Mouse (Mus musculus) c-Kit-negative CD71-positive TER-119-positive erythroid progenitor cells, embryonic 14.5 days (primary cell): ENCODE data around the gene Tubb3.
"Not testable (repeated sequence)": the region's sequence is repeated elsewhere in the genome, so short reads cannot be mapped to it uniquely, and the experiment has no call there.

Experiments used
- DNase-seq: peaks from one replicate; pipeline ENCODE4 v3.0.0-alpha.2; 2013; ENCODE audit warnings: low read depth, low spot score

The Tubb3 gene

DNA sequence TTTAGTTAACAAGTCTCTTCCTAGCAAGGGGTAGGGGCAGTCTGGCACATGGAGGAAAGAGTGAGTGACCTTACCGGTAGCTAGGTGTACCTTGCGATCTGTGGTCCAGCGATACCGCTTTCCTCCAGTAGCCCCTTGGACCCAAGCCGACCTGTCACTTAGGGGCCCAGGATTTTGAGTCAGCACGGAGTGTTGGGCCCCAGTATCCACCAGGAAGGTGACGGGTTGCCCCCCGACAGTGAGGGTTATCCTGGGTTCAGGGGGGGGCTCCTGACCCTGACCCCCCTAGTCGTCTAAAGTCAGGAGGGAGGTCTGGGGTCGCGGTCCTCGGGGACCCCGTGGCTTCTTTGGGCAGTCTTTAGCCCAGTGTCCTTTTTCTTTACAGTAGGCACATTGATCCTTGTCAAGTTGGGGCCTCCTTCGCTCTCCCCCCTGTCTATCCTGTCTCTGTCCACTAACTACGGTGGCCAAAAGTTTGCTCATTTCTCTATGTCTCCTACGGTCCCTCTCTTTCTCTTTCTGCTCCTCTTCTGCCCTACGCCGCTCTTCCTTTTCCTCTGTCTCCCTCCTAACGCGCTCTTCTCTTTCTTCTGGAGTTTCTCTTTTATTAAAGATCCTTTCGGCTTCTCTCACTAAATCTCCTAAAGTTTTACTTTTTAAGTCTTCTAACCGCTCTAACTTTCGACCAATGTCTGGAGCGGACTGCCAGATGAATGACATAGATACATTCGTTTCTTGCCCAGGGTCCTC is 20.6 kb downstream of the Tubb3 start:
- DNase-seq: no peak

DNA sequence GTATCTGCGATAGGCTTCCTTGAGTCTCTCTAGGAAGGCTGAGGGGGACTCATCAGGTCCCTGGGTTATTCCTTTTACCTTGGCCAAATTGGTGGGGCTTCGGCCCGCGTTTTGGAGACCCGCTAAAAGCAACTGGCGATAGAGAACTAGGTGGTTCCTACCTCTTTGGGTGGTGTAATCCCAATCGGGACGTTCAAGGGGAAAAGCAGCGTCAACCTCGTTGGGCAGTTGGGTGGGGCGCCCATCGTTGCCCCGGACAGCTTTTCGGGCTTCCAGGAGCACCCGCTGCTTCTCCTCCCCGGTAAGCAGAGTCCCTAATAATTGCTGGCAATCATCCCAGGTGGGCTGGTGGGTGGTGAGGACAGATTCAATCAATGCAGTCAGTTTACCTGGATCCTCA is 21.2 kb downstream of the Tubb3 start:
- no peak for DNase-seq

DNA sequence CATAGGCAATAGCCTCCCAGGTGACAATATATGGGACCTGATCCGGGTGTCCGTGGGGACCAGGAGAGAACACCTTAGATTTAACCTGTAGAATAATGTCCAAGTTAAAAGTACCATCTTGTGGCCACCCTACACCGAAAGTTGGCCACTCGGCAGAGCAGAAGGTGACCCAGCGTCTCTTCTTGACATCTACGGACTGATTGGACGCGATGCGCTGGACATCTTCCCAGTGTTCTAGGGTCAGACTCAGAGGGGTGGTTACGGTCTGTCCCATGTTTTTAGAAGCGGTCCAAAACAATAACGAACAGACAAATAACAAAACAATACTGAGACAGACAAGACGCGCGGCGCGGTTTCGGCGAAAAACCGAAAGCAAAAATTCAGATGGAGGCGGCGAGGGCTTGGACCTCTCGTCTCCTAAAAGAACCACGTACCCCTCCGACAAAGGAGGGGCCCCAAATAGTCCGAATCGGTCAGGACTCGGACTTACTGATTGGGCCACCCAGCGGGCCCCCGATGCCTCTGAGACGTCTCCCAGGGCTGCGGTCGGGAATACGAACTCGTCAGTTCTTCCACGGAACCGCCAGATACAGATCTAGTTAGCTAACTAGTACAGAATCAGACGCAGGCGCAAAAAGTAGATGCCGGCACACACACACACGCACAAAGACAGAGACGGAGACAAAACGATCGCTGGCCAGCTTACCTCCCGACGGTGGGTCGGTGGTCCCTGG is 22.2 kb downstream of the Tubb3 start:
- DNase-seq: not testable (repeated sequence)

DNA sequence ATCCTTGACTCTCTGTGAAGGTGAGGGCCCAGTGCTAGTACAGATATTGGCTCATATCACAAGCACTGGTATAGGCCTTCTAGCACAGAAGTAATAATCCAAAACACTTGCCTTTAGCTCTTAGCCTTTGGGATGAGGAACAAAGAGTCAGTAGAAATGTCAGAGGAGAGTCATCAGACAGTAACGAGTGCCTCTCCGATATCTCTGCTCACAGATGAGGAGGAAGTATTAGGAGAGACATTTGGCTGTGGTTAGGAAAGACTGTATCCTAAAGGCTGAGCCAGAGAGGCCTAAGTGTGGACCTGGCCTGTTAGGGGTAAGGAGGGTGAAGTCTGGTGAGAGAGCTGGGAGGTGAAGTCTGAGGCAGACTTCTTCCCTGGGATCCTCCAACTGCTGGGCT is 30.6 kb downstream of the Tubb3 start:
- no peak for DNase-seq

DNA sequence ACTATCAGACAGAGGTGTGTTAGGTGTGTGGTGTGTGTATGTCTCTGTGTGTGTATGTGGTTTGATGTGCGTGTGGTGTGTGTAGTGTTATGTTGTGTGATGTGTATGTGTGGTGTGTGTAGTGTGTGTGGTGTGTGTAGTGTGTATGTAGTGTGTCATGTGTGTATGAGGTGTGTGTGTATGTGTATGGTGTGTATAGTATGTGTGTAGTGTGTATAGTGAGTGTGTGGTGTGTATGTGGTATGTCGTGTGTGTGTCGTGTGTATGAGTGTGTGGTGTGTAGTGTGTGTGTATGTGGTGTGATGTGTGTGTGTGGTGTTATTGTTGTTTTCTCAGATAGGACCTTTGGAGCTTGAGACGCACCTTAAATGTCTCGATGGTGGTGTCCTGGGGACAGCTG is 31.1 kb downstream of the Tubb3 start:
- DNase-seq: no peak

DNA sequence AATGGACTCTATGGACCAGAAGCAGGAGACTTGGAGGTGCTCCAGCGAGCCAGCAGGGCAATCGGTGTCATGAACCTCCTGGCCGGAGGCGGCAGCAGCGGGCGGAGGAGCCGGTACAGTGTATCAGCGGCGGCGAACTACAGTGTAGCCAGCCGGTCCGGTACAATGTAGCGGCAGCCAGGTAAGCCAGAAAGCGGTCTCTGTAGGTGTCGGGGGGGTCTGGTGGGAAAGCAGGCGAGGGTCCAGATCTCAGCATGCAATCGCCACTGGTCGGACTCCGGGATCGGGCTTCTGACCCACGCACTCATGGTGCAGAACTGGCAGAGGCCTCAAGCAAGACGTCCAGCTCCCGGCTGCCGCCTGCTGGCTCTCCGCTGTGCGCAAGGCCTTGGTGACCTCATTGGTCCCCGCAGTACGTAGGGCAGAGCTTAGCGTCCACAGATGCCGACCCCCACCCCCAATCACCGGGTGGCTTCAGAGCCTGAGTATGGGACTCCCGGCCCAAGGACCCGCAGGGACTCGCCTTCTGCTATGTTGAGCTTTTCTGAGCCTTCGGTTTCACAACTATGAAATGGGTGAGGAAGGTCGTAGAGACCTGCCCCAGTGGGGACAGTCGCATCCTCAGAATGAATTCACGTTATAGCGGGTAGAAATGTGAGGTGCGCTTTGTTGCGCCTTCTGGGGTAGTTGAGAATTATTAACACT is 31.8 kb downstream of the Tubb3 start:
- DNase-seq: peak; percentile 64

DNA sequence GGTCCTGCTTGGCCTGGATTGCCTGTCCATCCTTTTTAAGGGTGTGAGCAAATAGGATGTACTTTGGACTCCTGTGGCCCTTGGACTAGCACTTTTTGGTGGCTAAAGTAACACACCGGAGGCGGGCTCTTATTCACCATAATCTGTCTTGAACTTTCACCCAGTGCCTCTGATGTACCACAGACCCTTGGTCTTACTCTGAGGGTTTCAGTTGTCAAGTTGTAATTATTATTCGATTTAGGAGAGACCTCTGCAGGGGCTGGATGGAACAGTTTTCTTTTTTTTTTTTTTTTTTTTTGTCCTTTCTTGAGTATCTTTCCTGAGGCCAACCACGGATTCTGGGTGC is 32.3 kb downstream of the Tubb3 start:
- no peak for DNase-seq

DNA sequence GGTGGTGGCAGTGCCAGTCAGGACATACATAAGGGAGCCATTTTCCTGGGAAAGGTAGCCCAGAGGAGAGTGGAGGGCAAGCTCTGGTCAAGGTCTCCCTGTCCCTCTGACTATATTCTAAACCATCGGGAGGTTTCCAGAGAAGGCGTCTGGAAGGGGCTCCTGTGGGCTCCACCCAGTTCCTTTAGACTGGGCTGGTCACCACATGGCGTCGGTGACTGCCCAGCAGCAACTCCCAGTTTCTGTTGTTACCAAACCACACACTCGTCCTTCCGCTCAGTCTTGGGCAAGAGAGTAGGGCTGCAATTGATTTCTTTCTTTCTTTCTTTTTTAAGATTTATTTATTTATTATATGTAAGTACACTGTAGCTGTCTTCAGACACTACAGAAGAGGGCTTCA is 32.9 kb downstream of the Tubb3 start:
- DNase-seq: no peak

DNA sequence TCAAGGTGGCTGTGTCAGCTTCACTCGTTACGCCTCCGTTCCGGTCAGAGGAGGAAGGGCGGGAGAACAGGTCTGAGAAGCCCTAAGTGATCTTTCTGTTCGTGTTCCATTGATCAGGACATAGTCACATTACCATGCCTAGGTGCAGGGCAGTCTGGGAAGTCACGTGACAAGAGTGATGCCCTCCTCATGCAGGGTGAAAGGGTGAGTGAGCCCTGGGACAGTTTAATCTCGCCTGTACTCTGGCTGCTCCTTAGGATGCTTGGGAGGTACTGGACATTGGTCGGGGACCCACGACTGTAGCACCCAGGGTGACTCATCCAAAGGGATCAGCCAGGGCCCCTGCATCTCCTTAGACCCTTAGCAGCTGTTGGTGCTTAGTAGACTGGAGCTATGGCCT is 34.8 kb downstream of the Tubb3 start:
- no peak for DNase-seq

DNA sequence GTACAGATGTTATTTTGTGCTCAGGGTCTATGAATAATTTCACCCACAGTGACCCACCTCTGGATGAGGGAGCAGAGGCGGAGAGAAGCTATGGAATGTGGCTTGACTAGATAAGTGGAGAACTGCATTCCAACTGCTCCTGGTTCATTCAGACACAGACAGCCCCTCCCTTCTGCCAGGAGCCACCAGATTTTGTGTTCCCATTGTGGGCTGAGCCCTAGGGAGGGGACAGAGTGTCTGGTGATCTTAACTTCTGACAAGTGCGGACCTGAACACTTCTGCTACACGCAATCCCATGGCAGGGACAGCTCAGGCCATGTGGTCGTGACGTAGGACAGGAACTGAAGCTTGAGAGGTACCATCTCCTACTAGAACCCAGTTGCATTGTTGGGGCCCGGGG is 35.6 kb downstream of the Tubb3 start:
- no peak for DNase-seq

DNA sequence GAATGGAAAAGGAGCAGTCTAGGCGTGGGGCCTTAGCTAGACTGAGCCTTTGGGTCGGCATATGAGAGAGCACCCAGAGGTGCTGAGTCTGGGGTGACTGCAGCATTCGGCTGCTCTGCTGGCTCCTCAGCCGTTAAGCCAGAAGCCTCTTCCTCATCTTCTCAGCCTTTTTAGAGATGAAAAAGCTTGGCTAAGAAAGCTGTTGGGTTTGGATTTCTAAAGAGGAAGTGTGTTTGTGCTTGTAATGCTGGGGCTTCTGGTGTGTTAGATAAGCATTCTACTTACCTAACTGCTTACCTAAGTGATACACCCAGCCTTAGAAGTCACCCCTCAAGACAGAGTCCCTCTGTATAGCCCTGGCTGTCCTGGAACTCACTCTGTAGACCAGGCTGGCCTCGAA is 39.6 kb downstream of the Tubb3 start:
- DNase-seq: no peak

DNA sequence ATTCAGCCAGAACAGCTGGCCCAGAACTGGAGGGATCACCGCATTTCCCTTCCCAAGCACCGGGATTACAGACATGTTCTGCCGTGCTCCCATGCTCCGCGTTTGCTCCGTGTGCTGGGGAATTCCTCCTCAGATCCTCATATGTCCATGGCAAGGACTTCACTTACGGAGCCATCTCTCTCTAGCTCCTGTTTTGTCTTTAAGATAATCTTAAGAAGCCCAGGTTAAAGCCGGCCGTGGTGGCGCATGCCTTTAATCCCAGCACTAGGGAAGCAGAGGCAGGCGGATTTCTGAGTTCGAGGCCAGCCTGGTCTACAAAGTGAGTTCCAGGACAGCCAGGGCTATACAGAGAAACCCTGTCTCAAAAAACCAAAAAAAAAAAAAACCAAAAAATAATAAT is 40.5 kb downstream of the Tubb3 start:
- not testable (repeated sequence) for DNase-seq

DNA sequence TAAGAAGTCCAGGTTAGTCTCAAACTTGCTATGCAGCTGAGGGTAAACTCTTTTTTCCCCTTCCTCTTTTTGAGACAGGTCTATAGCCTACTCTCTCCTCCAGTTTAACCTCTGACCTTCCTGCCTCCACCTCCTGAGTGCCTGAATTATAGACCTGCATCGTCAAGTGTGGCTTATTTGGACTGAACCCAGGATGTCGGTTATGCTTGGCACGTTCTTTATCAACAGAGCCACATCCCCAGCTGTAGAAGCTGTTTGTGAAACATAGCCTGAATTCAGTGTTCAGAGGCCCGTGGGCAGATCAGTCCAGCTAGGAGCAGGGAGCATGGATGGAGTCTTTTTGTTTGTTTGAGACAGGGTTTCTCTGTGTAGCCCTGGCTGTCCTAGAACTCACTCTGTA is 40.9 kb downstream of the Tubb3 start:
- DNase-seq: no peak

DNA sequence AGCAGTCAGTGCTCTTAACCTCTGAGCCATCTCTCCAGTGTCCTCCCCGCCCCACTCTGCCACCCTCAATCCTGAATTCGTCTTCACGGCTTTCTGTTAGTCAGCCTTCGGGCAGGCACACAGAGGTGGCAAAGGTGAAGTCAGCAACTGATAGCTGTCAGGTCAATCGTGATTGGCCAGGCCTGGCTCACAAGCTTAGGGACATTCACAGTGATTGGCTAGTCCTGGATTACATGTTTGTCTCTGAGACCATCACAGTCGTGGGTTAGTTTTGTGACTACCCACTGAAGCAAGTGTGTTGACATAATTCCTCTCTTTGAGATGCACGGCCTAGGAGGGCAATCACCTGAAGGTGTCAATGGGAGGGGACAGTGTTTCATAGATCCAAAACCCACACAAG is 42.1 kb downstream of the Tubb3 start:
- DNase-seq: no peak

DNA sequence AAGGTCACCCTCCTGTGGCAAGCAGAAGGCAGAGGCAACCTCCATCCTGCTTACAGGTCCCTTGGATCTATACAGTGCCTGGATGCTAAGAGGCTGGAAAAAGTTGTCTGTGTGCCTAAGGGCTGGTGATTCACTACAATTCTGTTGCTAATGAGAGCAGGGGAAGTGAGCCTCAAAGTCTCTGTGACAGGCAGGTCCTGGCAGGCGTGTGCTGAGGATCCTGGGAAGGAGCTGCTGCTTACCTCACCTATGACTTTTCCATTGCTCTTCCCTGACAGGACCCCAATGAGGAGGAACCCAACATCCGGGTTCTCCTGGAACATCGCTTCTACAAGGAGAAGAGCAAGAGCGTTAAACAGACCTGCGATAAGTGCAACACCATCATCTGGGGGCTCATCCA is 42.7 kb downstream of the Tubb3 start:
- DNase-seq: no peak

DNA sequence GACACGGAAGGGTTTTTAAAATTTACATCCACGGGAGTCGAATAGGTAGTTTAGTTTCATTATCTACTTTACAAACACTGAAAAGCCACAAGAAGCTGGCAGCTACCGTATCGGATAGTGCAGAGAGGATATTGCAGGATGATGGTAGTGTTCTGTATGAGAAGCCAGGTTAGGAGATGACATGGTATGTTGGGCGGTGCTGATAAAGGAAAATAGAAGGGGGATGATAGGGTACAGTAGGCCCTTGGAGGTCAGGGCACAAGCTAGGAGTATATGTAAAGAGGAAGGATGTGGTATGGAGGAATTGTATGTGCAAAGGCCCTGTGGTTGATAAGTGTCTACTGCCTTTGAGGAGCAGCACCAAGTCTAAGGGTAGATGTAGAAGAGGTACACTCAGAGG is 43.3 kb downstream of the Tubb3 start:
- no peak for DNase-seq

DNA sequence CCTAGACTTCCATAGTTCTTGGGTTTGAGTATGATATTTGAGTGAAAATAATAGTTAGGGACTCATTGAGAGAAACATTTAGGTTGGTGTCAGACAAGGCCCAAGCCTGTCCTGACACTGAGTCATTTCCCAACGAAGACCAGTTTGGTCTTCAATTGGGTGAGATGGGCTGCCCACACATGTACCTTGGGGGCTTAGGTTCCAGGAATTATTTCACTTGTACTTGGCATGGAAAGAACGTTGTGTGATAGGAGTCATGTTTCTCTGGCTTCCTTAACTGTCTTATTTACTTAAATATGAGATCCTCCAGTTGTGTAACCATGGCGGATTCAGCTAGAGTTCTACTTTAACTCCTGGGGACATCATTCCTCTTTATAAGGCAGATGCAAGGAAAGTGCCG is 52.4 kb downstream of the Tubb3 start:
- no peak for DNase-seq

DNA sequence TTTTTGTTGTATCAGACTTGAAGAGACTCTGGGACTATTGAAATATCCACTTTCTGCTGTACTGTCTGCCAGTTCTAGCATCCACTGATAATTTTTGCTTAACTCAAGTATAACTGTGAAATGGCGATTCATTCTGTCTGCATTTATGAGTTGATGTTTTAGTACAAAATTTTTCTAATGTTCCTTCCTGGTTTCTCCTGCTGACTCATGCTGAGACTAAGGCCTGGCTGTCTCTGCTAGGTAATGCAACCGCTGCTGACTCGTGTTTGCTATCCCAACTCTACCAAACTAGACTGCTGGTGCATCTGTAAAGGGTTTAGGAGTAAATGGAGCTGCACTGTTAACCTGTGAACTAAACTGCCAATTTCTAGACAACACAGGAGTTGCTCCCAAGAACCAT is 56.3 kb downstream of the Tubb3 start:
- no peak for DNase-seq
